Mouse (Mus musculus) adrenal gland, adult 18-20 months (tissue): Measurements from ENCODE around the gene Neu1. TPM values are rescaled to one million over a fixed set of nuclear protein-coding genes. Genes with fewer than 3 reads are reported as not detected.
"Not testable (repeated sequence)": the region's sequence is repeated elsewhere in the genome, so short reads cannot be mapped to it uniquely, and the experiment has no call there.

Source experiments
- DNase-seq, 2 experiments: peaks; one replicate each; pipeline ENCODE4 v3.0.0; 2021 to 2022; ENCODE audit warnings: low spot score in 2 of 2
- total RNA-seq, 2 experiments: library from RNA; stranded (reverse); gene quantifications; 1 replicate in 1 of 2; 2 replicates in 1 of 2; pipeline ENCODE4 v1.2.3; 2021

The Neu1 gene
- total RNA-seq, 2 experiments from 2014 or later: 22.5 to 24.3 TPM

DNA sequence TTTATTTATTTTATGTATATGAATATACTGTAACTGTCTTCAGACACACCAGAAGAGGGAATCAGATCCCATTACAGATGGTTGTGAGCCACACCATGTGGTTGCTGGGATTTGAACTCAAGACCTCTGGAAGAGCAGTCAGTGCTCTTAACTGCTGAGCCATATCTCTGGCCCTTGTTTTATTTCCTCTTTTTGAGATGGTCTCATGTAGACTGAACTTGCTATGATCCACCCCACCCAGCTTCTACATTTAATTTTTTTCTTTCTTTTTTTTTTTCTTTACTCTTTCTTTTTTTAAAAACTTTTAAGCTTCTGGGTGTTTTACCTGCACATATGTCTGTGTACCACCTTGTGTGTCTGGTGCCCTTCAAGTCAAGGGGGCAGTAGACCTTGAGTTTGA lies 30.2 kb upstream of the Neu1 start:
- not testable (repeated sequence) for DNase-seq

DNA sequence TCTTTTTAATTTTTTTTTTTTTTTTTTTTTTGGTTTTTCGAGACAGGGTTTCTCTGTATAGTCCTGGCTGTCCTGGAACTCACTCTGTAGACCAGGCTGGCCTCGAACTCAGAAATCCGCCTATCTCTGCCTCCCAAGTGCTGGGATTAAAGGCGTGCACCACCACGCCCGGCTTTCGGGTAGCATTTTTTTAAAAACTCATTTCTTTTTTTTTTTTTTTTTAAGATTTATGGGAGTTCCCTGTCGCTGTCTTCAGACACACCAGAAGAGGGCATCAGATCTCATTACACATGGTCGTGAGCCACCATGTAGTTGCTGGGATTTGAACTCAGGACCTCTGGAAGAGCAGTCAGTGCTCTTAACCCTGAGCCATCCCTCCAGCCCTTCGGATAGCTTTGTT lies 29.1 kb upstream of the Neu1 start:
- not testable (repeated sequence) for DNase-seq

DNA sequence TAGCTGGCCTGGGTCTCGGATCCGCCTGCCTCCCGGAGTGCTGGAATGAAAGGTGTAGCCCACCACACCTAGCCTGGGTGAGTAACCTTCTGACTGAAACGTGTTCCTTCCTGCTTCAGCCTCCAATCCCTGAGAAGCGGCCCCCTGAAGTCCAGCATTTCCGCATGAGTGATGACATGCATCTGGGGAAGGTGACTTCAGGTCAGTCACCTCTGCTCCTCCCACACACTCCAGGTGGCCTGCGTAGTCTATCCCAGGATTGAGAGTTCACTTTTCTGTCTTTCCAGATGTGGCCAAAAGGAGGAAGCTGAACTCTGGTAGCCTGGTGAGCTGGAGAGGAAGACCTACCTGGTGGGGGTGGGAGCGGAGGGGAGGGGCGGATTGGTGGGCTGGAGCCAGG lies 28.2 kb upstream of the Neu1 start:
- DNase-seq: no peak

DNA sequence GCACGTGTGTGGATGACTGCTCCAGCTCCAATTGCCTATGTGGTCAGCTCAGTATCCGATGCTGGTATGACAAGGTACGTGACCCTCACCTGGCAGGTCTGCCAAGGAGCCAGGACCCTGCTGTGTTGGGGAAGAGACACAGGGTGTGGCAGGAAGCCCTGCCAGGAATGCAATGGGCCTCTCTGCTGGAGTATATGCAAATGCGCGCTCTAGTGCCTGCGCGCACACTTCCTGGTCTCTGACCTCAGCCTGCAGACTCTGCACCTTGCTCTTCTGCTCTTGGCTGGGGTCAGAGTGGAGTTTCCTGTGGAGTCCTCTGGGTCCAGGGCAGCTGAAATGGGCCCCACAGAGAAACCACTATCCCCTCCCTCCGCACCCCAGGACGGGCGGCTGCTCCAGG lies 20.1 kb upstream of the Neu1 start:
- no peak for DNase-seq

DNA sequence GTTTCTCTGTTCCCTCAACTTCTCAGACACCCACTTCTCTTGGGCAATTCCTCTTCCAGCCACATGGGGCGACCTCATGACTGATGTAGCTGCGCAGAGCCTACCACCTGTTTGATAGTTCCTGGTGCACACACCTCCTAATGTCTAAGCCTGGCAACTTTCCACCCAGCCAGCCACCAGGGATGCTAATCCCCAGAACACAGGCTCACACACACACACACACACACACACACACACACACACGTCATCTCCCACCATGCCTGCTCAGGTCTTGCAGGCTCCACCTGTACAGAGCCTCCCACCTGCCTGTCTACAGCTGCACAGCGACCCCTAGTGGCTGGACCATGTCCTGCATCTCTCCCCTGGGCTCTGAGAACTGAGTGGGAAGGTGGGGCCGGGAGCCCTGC lies 19.1 kb upstream of the Neu1 start:
- peak; percentile 82 to 84 for DNase-seq

DNA sequence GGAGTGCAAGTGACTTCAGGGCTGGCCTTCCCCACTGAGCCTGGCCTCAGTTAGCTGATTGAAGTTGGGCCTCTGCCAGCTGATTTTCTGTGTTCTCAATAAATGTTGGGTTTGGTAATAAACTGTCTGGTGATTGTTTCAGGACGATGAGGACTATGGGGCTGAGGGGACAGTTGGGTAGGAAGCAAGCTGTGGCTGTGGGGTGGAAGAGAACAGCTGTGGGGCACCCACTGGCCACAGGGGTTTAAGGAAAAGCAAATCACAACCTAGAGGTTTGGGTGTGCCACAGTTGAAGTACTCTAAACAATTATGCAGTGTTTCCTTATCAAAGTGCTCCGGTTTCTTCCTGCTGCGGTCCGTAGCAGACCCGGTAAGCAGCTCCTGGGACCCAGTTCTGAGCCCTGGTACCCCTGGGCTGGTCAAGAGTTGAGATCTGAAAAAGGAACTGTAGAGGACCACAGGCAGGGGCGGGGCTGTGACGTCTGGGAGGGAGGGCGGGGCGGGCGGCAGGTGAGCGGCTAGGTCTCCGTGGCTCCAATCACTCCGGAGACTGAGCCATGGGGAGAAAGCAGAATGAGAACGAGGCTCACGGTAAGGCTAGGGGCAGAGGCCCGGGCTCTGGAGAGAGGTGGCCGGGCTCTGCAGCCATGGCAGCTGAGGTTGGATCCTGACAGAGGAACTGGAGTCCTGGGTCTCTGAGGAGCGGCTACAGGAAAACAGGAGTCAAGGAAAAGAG lies 17.0 kb upstream of the Neu1 start, which contains the start of gene Slc44a4:
Gene Slc44a4 (plus strand): TSS at position 537 of the 736 bp plus-strand sequence.
- DNase-seq: no peak

DNA sequence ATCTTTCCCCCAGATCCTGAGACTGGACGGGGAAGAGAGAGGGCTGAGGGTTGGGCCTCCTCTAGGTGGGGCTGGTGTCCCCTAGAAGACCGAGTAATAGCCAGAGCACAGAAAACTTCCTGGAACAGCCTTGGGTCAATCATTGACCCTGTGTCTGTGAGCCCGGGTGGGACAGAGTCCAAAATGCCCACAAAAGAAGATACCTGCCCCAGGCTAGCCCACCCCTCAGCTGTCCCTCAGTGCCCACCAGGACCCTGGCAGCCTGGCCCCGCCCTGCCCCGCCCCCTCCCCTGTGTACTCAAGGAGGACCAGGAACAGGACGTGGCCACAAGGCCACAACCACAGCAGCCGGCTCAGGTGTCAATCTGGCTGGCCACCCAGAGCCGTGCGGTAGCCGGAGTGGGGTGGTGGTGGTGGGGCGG lies 15.6 kb upstream of the Neu1 start:
- no peak for DNase-seq

DNA sequence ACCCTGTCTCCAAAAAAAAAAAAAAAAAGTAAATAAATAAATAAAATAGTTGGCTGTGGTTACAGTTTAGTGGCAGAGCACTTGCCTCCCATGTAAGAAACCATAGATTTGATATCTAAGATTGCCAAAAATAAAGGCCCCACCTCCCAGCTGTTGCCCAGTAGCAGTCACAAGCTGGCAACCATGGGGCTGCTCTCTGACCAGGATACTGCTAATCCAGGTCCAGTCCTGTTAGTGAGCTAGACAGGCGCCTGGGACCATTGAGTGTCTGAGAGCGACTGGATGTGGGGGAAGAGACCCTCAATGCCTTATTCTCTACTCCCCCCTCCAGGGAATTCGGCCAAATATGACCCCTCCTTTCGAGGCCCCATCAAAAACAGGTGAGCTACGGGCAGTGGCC lies 14.7 kb upstream of the Neu1 start:
- DNase-seq: no peak

DNA sequence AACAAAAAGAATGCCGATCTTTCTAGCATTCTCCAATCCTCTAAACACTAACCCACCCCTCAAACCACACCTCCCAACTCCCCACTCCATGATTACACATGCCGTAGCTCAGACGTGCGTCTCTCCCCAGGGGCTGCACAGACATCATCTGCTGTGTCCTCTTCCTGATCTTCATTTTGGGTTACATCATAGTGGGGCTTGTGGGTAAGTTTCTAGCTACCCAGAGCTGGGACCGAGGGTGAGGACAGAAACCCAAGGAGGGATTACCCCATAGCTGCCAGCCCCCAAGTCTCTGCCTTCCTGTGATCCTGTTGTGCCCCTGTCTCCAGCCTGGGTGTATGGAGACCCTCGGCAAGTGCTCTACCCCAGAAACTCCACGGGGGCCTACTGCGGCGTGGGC lies 13.9 kb upstream of the Neu1 start:
- DNase-seq: no peak

DNA sequence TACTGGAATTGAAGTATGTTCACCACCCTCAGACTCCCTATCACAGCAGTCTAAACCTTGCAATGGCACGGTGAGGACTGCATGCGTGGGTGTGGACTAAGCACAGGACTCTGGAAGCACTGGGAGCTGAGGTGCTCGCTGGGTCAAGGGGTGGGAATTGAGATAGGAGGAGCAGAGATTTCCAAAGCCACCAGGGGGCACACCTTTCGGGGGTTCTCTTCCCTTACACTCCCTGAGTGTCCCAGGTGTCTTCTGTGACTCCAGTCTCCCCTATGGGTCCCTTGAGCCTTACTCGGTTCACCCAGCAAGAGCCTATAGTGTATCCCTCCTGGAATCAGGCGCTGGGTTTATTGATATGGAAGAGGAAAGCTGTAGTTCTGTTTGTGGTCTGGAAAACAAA lies 8.1 kb upstream of the Neu1 start:
- no peak for DNase-seq

DNA sequence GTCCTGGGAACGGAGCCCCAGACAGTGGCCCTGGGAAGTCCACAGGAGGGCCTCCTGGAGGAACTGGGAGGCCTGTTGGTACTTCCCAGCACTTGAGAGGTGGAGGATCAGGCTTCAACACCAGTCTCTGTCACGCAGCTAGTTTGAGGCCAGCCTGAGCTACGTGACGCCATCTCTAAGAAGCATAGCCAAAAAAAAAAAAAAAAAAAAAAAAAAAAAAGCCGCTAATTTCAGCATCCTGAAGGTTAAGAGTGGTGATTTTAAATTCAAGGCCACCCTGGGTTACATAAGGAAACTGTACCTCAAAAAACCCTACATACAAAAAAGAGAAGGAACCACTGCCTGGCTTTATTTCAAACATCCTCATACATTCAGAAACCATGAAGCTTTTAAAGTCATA lies 6.8 kb upstream of the Neu1 start:
- DNase-seq: no peak

DNA sequence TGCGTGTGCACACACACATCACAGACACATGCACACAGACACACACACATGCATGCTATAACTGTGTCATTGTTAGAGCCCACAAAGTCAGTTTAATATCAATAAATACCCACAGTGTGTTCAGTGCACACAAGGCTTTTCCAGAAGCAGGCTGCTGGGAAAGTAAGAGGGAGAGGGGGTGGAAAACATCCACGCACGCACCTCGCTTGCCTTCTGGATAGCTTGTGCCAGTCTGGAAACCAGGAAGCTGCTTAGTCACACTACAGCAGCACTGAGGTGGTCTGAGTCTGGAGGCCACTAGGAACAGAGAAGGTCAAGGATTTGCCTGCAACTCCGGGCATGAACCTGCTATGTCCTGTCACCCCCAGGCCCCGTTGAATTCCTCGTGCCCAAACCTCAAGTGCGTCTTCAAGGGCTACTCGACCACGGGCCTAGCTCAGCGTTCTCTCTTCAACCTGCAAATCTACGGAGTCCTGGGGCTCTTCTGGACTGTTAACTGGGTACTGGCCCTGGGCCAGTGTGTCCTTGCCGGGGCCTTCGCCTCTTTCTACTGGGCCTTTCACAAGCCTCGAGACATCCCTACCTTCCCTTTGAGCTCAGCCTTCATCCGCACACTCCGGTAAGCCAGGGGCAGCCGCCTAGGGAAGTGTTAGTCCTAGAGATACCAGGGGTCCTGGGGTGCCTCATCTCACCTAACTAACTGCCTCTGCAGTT lies 3.6 kb upstream of the Neu1 start:
- no peak for DNase-seq

DNA sequence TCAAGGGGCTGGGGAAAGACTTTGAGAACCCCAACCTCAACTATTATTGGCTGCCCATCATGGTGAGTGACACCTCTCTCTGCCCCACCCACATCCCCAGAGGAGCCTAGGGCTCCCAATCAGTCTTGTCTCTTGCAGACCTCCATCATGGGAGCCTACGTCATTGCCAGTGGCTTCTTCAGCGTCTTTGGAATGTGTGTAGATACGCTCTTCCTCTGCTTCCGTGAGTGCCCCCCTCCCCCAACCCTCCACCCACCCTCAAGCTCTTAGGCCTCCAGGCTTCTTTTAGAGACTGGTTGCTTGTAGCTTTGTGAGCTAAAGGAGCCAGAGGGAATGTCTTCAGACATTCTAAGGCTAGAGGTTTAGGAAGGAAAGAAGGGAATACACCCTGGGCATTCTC lies 2.2 kb upstream of the Neu1 start:
- no peak for DNase-seq

DNA sequence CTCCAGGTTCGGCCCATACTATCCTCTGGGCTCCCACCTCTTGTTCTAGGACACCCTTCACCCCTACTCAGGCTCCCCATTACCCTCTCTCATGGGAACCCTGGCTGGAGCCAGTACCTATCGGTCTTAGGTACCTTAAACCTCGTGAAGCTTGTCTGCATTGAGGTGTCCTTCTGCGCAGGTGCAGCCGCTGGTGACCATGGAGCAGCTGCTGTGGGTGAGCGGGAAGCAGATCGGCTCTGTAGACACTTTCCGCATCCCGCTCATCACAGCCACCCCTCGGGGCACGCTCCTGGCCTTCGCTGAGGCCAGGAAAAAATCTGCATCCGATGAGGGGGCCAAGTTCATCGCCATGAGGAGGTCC lies 664 bp downstream of the Neu1 start:
- no peak for DNase-seq

DNA sequence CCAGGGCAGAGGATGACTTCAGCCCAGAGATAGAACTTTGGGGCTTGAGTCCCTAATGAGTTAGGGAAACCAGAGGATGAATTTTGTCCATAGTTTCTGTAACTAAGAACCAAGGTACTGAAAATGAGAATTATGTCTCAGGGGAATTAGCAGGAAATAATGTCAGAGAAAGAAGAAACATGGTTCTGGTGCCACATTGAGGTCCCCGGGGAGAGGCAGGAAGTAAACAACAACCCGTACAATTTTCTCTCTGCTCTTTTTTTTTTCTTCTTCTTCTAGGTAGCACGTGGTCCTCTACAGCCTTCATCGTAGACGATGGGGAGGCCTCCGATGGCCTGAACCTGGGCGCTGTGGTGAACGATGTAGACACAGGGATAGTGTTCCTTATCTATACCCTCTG lies 1.2 kb downstream of the Neu1 start:
- DNase-seq: no peak

DNA sequence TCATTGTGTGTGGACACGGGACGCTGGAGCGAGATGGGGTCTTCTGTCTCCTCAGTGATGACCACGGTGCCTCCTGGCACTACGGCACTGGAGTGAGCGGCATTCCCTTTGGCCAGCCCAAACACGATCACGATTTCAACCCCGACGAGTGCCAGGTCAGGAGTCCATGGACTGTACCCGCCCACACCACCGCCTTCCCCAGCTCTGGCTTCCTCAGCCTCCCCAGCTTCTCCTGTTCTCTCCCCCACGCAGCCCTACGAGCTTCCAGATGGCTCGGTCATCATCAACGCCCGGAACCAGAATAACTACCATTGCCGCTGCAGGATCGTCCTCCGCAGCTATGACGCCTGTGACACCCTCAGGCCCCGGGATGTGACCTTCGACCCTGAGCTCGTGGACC lies 3.0 kb downstream of the Neu1 start:
- no peak for DNase-seq

DNA sequence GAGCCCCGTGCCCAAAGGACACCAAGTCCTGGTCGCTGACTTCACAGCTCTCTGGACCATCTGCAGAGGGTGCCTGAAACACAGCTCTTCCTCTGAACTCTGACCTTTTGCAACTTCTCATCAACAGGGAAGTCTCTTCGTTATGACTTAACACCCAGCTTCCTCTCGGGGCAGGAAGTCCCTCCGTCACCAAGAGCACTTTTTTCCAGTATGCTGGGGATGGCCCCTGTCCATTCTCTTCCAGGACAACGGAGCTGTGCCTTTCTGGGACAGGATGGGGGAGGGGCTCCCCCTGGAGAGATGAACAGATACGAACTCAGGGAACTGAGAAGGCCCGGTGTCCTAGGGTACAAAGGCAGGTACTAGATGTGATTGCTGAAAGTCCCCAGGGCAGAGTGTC lies 3.8 kb downstream of the Neu1 start:
- no peak for DNase-seq

DNA sequence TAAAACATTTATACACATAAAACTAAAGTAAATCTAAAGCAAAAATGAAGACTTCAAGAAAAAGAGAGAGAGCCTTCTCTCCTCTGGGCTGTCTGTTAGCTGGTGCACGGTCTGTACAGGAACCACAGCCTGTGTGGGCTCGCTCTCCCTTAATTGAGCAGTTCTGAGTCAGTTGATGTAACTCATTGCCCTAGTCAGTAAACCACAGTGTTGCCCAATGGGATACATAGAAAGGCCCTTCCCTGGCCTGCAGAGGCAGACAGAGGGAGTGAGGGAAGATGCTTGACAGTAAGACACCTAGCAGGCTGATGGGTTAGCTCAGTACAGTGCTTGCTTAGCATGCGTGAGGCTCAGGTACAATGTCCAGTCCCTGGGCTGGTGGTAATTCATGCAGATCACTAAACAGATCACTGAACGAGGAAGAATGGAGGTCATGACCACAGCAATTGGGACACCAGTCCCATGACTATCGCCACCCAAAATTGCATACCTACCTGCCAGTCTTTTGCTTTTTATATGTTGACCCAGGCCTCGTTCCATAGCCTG lies 7.0 kb downstream of the Neu1 start:
- no peak for DNase-seq

DNA sequence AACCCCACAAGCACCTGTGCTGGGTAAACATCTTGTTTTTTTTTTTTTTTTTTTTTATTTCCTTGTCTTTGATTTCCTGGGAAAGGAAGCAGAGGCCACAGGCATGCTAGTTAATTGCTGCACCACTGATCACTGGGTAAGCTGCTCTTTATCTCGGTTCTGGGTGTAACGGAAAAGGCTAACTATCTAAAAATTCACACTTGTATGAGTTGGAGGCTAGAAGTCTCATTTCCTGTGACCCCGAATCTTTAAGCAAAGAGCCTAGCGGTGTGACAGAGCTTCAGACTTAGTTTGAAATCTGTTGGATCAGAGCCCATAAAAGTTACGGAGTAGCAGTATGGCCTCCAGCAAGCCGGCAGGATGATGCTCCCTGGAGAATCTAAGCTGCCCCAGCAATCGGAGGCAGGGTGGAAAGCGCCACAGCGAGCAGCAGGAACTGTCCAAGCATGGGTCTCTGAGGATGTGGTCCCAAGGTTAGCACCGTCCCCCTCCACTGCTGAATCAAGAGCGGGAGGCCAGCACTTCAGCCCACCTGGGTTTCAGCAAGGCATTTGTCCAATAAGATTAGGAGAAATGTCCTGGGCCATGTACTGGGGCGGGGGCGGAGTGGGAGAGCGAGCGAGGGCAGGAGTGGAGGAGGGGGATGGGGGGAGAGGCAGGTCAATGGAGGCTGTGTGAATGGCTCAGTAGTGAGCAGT lies 10.4 kb downstream of the Neu1 start:
- DNase-seq: no peak

DNA sequence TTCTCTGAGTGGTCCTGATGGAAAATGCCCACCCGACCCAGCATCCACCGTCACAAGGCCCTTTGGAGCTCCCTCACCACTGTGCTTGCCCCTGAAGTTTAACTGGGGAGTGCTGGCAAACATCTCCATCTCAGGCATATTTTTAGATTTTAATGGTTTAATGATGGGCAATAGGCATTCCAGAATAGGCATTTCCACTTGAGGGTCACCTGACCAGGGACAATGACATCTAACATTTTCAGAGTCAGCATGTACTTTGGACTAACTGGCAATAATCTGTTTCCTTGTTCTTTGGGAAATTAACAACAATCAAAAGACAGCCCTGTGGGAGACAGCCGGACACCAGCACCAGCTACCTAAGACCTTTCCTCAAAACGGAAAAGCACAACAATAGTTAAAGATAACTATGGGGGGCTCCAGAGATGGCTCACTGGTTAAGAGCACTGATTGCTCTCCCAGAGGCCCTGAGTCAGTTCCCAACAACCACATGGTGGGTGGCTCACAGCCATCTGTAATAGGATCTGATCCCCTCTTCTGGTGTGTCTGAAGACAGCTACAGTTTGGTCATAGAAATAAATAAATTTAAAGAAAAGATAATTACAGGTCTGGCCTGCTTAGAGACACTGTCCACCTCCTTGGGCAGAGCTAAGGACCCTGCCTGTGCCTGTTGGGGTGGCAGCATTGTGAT lies 12.2 kb downstream of the Neu1 start:
- no peak for DNase-seq

DNA sequence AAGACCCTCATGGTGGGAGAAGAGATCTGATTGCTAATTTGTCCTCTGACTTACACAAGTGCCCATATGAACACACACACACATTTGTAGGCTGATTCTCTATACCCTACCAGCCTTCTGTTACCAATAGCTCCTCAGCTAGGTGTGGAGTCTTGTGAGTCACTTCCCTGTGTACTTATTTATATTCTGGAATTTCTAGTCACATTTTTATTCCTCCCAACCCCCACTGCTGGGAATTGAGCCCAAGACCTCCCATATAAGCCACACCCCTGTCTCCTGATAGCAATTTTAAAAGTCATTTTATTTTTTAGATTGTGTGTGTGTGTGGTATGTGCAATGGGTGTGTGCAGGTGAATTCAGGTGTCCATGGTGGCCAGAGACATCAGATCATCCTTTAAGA lies 13.3 kb downstream of the Neu1 start:
- DNase-seq: no peak
